In the genomic region with DNA sequence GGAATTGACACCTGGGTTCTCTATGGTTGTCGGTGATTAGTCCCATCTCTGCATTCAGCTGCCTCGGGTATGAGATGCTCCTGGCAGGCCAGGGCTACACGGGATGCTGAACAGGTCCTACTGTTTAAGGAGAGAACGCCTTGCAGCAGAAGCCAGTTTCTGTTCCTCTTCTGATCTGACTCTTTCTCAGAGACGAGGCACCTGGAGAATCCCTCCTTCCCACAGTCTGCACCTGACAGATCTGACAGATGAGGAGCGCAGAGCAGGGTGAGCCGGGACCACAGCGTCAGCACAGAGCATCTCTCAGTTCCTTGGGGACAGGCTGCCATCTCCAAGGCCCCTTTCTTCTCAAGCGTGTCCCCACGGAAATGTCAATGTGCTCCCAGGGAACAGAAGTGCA, we compare ENCODE assay signal across 26 mouse cellular contexts.
"Had no signal": no experiment of that assay in that cellular context is flagged by ENCODE, and none has a peak within 500 bp of the region (broad histone marks: within the 10 kb centered on the region; RNA-seq: fewer than 3 reads in every experiment).

No protein-coding gene starts in this region.

- H3K4me3 ChIP-seq: embryonic facial prominence, embryonic 12.5 days; embryonic facial prominence, embryonic 13.5 days; erythroblast, embryonic 14.5 days; forebrain, embryonic 10.5 days; forebrain, embryonic 12.5 days; forebrain, embryonic 13.5 days; forebrain, embryonic 15.5 days; gastrocnemius, adult 2 months; heart, adult 2 months had no signal

- H3K9ac ChIP-seq: embryonic facial prominence, embryonic 12.5 days; embryonic facial prominence, embryonic 13.5 days; forebrain, embryonic 12.5 days; forebrain, embryonic 13.5 days; forebrain, embryonic 15.5 days; forebrain, postnatal 0 days had no signal

- H3K27me3 ChIP-seq: forebrain, embryonic 13.5 days; forebrain, embryonic 15.5 days had no signal

- H3K4me2 ChIP-seq: embryonic facial prominence, embryonic 12.5 days; embryonic facial prominence, embryonic 13.5 days; forebrain, embryonic 12.5 days; forebrain, embryonic 13.5 days; forebrain, embryonic 15.5 days had no signal

- H3K9me3 ChIP-seq: embryonic facial prominence, embryonic 12.5 days; embryonic facial prominence, embryonic 13.5 days; forebrain, embryonic 10.5 days; forebrain, embryonic 12.5 days; forebrain, embryonic 13.5 days; forebrain, embryonic 15.5 days had no signal

- H3K4me1 ChIP-seq: embryonic facial prominence, embryonic 12.5 days; embryonic facial prominence, embryonic 13.5 days; forebrain, embryonic 12.5 days; forebrain, embryonic 15.5 days had no signal

- DNase-seq: cerebellum, adult 8-10 months; cerebellum, adult 9-10 months; cerebellum, adult 9-11 months; cerebellum, postnatal 10 days; cerebellum, postnatal 14 days; cerebellum, postnatal 25 days; cerebellum, postnatal 36 days; embryo, embryonic 11 days; forebrain, postnatal 0 days; gastrocnemius, adult 2 months; gastrocnemius, postnatal 10 days; gastrocnemius, postnatal 14 days; gastrocnemius, postnatal 25 days; gastrocnemius, postnatal 36 days; heart, adult 11 months; heart, adult 18-20 months; heart, adult 2 months had no signal

- H3K27ac ChIP-seq: embryonic facial prominence, embryonic 12.5 days; embryonic facial prominence, embryonic 13.5 days; forebrain, embryonic 10.5 days; forebrain, embryonic 12.5 days; forebrain, embryonic 13.5 days; forebrain, embryonic 15.5 days; gastrocnemius, adult 2 months; heart, adult 2 months had no signal

- ATAC-seq: forebrain, embryonic 13.5 days; forebrain, embryonic 14.5 days; forebrain, embryonic 15.5 days; forebrain, embryonic 16.5 days; forebrain, postnatal 0 days had no signal

- H3K36me3 ChIP-seq: embryonic facial prominence, embryonic 12.5 days; embryonic facial prominence, embryonic 13.5 days; forebrain, embryonic 10.5 days; forebrain, embryonic 12.5 days; forebrain, embryonic 15.5 days had no signal
